Mouse (Mus musculus) adrenal gland, postnatal 4 days (tissue): ENCODE data around the gene Frmpd1. TPM values are rescaled to one million over a fixed set of nuclear protein-coding genes. Genes with fewer than 3 reads are reported as not detected.

Experiments used
- DNase-seq, 2 experiments: peaks; one replicate each; pipeline ENCODE4 v3.0.0; 2021 to 2022; ENCODE audit warnings: low spot score in 2 of 2, mixed read lengths in 2 of 2
- long read RNA-seq, 2 experiments: library from polyadenylated mRNA; stranded (forward); transcript quantifications; one replicate each; pipeline ENCODE4 v2.0.0; 2021
- total RNA-seq, 2 experiments: library from RNA; stranded (reverse); gene quantifications; 2 replicates each; pipeline ENCODE4 v1.2.3; 2021

The Frmpd1 gene
- 10 to 100 TPM in 1 of 2 experiments, 1 to 10 TPM in 1; 8.2 to 10.3 TPM for total RNA-seq
- long read RNA-seq, experiment 1, full-length matches to known transcripts = 2 of 3 reads
- long read RNA-seq, experiment 1, partial matches to known transcripts = 1 of 3 reads
- long read RNA-seq, experiment 1, other reads (novel, unspliced or antisense) = 0 of 3 reads
- long read RNA-seq, experiment 2, full-length matches to known transcripts = 4 of 7 reads
- long read RNA-seq, experiment 2, partial matches to known transcripts = 3 of 7 reads
- long read RNA-seq, experiment 2, other reads (novel, unspliced or antisense) = 0 of 7 reads

DNA sequence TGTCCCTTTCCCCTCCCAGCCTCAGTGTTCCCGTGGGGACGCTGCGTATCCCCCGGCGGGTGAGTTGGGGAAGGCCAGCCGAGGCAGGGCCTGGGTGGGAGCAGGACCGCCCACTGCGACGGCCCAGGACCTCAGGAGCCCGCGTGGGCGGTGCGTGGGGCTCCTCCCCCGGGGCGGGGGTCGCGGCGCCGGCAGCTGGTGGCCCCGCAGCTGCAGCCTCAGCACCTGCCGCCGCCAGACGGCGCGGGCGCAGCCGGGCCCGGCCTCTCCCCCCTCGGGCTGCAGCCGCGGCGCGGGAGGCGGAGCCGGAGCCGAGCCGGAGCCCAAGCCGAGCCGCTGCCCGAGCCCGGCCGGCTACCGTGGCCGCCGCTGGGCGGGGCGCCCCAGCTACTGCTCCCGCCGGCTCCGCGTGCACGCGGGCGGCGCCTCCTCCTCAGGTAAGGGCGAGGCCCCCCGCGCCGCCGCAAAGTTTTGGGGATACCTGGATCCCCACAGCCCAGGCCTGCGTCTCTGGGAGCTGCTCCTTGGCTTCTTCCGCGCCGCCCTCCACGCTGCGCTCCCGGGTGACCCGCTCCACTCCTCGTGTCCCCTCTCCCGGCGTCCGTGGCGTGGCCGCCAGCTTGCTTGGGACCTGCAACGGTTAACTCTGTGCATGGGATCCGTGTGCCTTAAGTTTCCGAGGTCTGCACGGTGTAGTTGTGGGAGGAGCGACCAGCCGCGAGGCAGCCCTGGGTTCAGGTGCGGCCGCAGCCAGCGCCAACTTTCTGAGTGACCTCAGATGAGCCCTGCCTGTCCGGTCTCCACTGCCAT lies at the start of gene Frmpd1:
Gene Frmpd1 (plus strand): TSS at position 355 of the 810 bp plus-strand sequence.
- peak; percentile 19 to 31 for DNase-seq

DNA sequence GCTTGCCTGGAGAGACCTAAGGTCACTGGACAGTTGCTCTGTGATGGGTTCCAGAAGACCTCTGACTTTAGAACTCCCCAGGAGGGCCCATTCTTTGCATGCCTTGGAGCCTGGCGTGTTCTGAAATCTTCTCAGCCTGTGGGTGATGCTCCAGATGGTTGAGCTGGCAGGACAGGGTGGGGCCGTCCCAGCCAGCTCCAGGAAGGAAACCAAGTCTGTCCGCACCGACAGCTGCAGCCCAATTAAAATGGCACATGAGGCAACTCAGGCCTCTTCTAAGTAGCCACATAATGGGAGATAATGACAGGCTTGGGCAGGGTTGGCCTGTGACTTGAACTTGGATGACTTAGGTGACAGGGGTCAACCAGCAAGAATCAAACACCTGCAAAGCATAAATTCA lies 47.0 kb upstream of the Frmpd1 start:
- no peak for DNase-seq

DNA sequence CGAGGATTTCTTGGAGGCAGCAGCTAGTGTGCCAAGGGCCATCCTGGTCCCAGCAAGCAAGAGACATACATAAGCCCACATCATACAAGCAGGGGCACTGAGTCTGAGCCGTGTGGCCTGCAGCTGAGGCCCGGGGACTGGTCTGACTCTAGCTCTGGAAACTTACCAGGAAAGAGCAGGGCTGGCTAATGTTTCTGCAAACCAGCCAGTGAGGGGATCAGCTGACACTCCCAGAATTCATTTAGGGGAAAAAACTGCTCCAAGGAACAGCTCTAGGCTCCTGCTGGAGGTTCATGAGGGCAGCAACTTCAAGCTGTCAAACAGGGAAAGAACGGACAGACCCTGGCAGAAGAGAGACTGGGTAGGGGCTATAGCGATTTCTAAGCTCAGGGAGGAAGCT lies 42.8 kb upstream of the Frmpd1 start:
- DNase-seq = no peak

DNA sequence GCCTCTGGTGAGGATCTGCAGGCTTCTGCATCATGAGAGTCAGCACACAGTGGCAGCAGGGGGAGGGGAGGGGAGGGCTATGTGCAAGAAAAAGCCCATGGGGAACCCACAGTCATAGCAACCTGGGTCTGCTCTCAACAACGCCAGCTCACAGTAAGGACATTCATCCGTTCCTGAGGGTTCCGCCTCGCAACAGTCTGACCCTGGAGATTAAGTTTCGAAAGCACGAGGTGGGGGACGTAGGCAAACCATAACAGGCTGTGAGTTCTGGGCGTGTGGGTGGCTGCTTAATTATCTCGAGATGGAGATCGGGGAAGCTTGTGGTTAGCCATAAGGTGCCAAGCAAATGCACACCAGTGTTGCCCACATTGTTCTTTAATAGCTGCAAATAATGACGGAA lies 42.3 kb upstream of the Frmpd1 start:
- DNase-seq = no peak

DNA sequence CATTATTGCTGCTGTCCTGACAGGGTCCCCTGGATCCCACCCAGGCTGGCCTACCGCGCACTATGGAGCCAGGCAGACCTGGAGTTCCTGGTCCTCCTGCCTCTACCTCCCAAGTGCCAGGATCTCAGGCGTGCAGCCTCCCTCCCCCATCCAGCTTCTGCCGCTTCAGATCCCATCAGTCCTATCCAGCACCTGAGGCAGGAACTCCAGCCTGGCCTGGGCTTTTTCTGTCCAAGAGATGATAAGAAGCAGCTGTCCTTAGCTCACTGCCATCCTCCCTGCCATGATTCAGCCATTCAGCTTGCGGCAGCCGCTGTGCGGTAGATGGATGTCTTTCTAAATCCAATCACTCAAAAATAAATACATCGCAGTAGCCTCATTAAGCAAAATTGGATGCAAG lies 41.7 kb upstream of the Frmpd1 start:
- DNase-seq = no peak

DNA sequence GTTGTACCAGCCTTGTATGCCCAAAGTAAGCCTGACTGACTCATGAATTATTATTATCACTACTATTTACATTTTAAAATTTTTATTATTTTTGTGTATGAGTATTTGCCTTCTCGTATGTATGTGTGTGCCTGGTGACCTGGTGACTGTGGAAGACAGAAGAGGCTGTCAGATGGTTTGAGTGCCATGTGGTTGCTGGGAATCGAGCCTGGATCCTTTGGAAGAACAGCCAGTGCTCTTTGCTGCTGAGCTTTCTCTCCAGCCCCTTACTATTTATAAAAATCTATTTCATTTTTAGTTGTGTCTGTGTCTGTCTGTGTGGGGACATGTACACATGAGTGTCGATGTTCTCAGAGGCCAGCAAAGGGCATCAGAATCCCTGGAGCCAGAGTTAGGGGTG lies 28.2 kb upstream of the Frmpd1 start:
- no peak for DNase-seq

DNA sequence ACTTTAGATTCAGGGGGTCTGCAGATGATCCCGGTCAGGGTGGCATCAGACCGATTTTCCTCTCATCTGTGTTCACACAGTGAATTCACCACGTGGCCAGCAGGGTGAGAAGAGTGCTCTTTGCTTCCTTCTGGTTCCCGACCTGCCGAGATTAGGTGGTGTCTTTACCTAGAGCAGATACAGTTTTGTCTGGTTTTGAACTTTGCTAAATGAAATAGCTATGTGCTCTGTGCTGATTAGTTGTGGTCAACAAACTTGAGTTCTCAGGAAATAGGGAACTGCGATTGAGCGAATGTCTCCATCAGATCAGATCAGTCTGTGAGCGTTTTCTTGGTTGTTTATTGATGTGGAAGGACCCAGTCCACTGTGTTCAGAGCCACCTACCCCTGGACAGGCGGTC lies 26.1 kb upstream of the Frmpd1 start:
- DNase-seq = no peak

DNA sequence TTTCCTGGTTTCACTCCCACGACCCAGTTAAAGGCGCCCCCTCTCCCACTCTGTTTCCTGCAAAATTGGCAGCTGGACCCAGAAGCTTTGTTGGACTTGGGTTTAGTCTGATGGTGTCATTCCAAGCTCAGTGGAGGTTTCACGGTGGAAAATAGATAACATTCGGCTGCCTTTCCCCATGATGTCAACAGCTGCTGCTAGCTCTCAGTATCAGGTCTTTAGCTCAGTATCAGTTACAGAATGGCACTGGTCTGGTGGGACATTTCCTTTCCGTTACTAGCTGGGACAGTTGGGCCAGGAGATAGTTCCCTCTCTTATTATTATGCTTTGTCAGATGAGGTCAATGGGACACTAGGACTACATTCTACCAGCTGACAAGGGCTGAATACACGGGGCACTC lies 23.9 kb upstream of the Frmpd1 start:
- DNase-seq = no peak

DNA sequence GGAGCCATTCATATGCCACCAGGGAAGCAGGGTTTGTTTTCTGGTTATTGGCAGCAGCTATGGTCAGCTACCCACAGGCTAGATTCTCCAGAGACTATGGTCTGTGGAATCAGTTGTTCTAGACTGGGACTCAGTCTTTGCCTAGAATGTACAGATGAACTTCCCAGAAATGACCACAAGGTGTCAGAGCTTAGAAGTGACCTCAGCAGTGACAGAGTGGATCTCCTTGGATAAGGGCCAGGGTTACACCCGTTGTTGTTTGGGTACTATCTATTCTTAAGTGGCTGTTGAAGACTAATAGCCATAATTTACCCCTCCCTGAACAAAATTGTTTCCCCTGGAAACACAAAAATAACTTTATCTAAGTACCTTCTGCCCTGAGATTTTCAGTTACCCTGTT lies 21.0 kb upstream of the Frmpd1 start:
- DNase-seq = no peak

DNA sequence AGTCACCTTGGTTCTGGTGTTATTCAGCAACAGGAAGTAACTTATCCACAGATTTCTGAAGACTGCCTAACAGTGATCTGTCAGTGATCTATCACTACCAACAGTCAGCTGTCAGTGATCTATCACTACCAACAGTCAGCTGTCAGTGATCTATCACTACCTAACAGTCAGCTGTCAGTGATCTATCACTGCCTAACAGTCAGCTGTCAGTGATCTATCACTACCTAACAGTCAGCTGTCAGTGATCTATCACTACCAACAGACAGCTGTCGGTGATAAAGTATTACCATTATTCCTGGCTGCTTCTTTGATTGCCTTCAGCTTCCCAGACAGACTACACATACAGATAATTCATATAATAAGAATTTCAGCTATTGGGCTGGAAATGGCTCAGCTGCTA lies 19.2 kb upstream of the Frmpd1 start:
- DNase-seq = no peak

DNA sequence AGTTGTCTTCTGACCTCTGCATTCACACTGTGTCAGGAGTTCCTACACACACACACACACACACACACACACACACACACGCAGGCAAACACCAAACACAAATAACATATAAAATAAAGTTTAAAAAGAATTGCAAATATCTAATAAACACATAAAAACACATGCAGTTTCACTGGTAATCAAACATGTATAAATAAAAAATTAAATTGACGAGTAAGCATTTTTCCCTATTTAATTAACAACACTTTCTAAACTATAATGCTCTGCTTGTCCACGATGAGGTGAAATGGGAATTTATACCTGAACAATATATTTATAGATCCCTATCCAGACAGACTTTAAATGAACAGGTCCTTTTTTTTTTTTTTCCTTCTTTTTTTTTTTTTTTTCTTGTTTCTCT lies 18.7 kb upstream of the Frmpd1 start:
- DNase-seq = no peak

DNA sequence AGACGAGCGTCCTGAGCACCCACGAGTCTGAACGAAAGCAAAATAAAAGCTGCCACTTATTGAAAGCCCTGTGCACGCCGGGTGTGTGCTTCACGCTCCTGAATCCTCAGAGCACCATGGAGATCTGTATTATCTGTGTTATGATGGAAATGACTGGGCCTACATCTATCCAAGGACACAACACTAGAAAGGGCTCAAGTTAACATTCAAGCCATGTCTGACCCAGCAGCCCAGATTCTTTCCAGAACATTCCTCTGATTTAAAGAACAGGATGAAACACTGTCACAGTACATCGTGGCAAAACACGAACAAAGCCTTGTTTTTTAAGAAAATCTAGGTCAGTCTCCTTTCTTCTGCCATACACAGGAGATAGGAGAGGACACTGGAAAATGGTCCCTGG lies 13.3 kb upstream of the Frmpd1 start:
- no peak for DNase-seq

DNA sequence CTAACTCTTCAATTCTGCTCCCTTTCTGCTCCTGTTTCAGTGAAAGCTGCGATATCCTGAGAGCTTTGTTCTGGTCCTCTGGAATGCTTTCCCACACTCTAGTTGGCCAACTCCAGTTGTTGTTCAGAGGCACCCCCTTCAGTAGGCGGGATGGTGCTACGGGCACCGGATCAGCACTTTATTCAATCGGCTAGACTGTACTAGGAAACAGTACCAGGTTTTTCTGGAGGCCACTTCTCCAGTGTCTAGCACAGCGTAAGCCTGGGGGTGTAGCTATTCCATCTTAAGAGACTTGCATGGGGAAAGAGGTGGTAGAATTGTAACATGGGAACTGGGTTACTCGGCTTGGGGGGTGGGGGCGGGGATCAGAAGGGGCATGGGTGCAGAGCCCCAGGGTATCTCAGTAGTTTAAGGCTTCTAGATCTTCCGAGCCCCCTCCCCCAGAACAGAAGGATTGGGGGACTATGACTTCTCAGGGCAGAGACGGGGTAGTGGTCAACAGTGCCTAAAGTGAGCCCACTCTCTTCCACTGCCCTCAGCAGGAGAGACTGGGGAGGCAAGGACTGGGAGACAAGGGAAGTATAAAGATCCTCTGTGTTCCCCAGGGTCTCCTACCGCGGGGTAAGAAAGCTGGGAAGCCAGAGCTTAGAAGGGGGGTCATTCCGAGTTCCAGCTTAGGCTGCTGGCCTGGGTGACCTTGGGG lies 706 bp upstream of the Frmpd1 start:
- no peak for DNase-seq

DNA sequence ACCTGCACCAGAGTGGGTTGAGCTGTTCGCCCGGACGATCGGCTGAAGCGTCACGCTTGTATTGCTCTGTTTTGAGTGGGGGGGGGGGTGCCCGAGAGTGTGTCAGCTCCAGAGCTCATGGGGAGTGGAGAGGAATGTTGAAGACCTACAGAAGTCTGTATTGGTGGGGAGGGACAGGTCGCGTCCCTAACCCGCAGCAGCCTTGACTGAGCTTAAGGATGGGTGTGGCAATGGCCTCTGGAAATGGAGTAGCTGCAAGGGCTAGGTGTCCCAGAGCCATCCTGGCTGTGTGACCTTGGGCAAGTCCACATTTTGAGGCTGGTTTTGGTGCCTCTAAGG lies 625 bp downstream of the Frmpd1 start:
- DNase-seq = no peak

DNA sequence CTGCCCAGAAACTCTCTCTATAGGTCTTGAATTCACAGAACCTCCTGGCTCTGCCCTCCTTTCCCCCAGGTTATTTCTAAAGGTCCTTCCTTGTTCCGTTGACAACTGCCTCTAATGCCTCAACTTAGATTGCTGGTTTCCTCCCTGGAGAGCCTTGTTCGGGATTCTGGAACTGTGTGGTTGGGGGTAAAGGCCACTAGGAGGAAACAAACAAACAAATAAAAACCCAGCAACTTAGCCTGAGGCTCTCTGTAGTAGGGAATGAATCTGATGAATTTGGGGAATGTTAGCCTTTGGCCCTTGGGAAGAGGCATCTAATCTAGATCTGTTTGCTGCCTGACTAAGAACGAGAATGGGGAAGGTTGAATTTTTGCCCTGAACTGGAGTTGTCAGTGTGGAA lies 13.6 kb downstream of the Frmpd1 start:
- no peak for DNase-seq

DNA sequence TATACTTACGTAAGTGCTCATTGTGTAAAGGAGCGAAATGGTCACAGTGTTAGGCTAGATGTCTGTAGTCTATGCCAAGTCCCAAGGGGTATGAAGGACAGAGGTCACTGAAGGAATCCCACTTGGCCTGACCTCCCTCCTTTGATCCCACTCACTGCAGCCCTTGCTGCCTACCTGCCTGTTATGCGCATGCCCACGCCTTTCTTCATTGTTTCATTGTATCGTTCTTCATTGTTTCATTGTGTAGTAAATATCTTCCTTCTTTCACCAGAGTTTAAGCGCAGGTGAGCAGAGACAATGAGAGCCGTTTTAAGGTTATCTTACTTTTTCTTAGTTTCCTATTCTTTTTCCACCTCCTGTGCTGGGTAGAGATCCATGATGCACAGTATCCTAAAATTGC lies 18.6 kb downstream of the Frmpd1 start:
- DNase-seq = no peak

DNA sequence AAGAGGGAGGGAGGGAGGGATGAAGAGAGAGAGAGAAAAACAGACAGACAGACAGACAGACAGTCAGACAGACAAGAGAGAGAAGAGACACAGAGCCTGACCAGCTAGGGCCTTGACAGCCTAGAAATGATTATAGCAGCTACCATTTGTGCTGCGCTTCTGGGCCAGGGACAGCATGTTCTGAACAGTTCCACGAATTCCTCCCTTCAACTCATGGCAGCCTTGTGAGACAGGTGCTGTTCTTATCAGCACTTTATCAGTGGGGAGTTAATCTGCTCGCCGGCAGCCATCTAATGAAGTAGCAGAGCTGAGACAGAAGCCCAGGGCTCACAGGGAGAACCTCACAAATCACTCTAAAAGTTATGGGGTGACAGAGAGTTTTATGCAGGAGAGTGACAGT lies 22.8 kb downstream of the Frmpd1 start:
- no peak for DNase-seq

DNA sequence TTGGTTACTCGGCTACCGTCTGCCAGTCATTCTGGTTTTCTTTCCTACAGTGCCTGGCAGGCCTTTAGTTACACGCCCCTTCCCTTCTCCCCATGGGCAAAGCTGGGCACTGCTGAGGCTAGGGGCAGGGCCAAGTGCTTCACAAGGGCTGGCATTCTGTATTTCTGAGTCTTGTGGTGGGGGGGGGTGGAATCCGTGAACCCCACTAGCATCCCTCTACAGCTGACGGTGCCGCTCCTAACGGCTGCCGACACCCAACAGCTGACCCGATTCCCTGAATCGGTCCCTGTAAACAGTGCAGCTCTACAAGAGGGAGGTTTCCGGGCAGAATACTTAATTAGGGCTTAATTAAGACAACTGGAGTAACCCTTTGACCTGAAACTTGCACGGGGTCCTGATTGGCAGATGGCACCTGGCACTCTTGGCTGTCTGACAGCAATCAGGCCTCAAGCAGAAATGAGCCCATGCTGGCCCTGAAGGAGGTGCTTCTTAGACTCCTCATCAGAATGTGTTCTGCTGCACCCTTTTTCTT lies 24.2 kb downstream of the Frmpd1 start:
- DNase-seq = no peak

DNA sequence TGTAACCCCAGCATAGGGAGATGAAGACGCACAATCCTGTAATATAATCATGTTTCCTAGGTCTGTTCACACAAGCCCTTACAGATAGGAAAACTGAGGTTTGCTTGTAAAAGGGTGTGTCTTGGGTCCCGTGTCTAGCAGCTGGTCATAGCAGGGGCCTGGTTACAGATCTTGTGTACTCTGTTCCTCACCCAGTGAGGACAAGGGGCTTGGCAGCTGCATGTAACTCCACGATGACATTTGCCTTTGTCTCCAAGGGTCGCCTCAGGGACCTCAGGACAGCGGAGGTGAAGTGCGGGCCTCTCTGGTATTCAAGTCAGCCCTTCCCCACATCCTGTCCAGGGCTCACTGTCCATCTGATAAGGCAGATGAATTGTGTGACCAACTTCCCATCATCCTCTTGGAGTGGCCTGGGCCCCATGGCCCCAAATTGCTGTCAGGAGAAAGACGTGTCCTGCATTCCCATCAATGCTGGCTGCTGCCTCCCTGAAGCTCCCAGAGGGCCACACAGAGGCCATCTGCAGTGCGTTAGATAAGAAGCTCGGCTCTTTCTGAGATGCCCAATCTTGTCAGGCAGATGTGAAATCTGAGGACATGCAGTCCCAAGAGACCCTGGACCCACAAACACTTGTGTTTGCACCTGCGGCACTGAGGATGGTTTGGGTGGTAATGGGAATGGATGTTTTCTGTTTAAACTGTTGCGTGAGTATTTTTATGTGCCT lies 27.8 kb downstream of the Frmpd1 start:
- DNase-seq = no peak

DNA sequence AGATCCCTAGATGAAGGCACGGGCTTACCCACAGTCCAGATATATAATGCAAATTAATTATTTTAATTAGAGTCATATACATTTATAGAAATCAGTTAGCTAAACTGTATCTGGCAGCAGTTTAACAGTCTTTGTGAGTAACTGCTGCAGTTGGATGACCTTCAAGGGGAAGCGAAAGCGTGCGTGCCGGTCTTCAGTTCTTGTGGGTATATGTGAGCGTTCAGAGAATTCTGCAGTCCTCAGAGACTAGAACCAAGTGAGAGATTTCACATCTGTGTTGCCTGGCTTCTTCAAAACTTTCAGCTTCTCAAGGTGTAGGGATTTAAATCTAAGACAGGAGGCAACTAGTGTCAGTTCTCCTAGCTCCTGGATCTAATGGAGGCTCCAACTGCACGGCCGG lies 35.3 kb downstream of the Frmpd1 start:
- no peak for DNase-seq

DNA sequence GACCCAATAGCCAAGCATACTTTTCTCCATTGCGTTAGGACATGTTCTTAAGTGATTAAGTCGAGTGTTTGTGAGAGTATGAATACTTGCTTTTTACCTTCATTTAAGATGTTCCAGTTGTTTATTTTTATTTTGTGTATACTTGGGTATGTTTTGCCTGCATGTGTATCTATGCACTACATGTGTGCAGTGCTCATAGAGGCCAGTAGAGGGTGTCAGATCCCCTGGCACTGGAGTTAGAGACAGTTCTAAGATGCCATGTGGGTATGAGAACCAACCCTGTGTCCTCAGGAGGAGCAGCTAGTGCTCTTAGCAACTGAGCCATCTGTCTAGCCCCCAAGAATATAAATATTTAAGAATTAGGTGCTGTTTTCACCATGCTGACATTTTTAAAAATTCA lies 37.7 kb downstream of the Frmpd1 start:
- no peak for DNase-seq

DNA sequence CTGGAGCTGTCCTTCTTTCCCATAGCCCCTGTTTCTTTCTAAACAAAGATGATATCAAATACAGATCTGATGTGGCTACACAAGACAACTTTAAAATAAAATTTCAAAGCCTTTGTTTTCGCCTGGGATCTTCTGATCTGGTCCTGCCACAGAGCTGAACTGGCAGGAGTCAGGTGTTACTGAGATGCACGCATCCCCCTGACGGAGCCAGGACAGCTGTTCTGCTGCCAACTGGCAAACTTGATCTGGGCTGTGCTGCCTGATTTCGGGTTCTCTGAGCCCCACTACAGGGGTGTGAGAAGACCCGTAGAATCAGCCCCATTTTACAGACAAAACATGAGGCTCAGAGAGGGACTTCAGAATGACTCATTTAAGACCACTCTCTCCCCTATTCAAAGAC lies 45.6 kb downstream of the Frmpd1 start:
- no peak for DNase-seq
